Mouse (Mus musculus) cerebellum, postnatal 25 days (tissue): ENCODE measurements around the gene Chrna5.
"Not testable (repeated sequence)": the region's sequence is repeated elsewhere in the genome, so short reads cannot be mapped to it uniquely, and the experiment has no call there.

Experiments
- DNase-seq, 2 experiments: peaks; one replicate each; pipeline ENCODE4 v3.0.0; 2021; ENCODE audit warnings: mixed read lengths in 2 of 2

Chrna5 gene

DNA sequence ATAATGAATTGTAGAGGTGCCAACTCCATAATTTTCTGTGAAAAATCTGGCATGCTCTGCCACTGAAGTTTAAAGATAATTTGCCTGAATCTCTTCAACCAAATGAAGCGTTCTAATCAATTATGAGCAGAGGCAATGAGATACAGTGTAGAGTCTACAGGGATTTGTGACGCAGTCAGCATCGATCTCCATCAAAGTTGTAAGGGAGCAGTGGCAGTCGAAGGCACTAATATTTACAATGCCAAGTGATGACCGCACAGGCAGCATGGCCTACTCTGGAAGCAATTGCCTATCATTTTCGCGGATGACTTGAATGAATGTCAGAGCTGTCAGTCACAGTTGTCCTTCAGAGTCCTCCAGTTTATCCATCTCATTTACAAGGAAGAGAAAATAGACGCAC, at the start of gene Chrna5:
Gene Chrna5, plus strand, starts transcription at position 207 of the 400 bp plus-strand sequence.
- no peak for DNase-seq

DNA sequence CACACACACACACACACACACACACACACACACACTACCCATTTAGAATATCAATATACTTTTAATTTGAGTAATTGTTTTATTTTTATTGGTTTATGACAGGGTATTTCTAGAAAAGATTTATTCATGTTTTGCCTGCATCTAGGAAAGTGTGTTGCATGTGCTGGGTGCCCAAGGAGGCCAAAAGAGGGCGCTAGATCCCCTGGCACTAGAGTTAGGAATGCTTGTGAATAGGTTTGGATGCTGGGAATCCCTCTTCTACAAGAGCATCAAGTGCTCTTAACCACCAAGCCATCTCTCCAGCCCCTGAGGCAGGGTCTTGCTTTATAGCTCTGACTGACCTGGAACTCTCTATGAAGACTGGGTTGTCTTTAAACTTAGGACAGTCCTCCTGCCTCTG, 48.9 kb upstream of the Chrna5 start:
- no peak for DNase-seq

DNA sequence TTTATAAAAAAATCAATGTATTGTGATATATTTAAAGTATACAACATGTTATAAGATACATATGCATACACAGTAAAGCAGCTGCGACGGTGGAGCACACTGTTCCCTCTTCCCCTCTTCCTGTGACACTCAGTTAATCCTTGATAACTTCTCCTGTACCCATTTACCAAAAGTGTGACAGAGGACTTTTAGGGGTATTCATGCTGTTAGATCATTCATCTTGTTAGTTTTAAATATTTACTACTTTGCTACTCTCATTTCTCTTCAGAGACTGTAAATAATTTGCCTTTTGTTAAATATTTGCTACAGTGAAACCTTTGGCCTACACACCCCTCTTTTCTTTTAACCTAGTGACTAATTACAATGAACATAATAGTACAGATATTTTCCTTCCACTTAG, 48.3 kb upstream of the Chrna5 start:
- DNase-seq: no peak

DNA sequence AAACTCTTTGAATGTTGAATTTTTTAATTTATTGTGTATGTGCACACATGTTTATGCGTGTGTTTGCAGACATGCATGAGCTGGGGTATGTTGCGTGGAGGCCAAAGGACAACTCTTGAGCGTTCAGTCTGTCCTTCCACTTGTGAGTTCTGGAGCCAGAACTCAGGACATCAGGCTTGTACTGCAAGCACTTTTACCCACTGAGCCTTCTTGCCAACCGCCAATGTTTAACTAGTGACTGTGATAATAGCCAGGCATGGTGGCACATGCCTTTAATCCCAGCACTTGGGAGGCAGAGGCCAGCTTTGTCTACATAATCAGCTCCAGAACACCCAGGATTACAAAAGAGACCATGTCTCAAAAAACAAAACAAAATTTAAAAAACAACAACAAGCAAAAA, 38.6 kb upstream of the Chrna5 start:
- no peak for DNase-seq

DNA sequence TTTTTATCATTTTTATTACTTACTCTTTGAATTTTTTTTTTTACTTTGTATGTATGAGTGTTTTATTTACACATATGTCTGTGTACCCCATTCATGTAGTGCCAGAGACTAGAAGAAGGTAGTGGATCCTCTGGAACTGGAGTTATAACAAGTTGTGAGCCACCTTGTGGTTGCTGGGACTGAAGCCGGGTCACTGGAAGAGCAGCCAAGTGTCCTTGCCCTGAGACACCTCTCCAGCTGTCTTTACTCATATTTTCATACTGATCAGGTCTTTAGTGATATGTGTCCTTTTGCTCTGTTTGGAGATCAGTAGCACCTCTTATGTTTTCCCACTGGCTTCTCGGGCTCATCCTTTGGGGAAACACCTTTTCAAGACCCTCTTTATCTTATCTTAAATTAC, 36.2 kb upstream of the Chrna5 start:
- no peak for DNase-seq

DNA sequence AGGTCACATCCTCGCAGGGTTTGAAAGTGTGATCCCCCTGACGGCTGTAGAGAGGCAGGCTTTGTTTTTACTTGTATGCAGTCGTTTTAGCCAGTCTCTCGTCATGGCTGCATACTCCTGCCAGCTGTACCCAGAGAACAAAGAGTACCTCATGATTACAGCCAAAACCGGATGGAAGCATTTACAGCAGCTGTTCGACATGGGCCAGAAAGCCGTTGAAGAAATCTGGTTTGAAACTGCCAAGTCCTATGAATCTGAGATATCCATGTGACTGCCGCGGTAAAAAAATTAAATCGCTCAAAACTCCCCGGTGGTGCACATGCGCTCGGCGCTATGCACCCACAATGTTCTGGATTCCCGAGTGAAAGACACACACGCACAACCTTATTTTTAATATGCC, 34.4 kb upstream of the Chrna5 start:
- no peak for DNase-seq

DNA sequence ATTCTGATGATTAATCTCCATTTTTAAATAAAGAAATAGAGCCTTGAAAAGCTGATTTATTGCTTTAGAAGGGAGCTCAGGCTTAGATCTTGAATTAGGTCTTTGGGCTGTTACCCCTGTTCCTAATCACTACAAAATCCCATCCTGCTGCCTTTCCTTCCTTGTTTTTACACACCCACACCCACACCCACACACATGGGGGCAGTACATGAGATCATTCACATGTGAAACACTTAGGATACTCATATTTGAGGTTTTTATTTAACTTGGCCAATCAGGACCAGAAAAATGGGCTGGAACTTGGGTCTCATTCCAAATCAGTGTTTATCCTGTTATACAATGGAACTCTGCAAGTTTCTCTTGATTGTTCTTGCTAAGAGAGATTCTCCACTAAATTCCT, 31.2 kb upstream of the Chrna5 start:
- no peak for DNase-seq

DNA sequence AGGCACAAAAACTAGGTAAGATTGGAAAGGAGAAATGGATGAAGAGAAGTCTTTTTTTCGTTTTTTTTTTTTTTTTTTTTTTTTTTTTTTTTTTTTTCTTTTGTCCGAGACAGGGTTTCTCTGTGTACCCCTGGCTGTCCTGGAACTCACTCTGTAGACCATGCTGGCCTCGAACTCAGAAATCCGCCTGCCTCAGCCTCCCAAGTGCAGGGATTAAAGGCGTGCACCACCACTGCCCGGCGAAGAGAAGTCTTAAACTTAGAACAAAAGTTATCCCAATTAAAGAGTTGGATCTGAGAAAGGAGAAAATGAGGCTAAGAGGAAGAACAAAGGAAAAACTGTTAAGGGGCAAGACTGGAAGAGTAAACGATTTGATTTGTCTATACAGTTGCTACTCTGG, 30.5 kb upstream of the Chrna5 start:
- DNase-seq: not testable (repeated sequence)

DNA sequence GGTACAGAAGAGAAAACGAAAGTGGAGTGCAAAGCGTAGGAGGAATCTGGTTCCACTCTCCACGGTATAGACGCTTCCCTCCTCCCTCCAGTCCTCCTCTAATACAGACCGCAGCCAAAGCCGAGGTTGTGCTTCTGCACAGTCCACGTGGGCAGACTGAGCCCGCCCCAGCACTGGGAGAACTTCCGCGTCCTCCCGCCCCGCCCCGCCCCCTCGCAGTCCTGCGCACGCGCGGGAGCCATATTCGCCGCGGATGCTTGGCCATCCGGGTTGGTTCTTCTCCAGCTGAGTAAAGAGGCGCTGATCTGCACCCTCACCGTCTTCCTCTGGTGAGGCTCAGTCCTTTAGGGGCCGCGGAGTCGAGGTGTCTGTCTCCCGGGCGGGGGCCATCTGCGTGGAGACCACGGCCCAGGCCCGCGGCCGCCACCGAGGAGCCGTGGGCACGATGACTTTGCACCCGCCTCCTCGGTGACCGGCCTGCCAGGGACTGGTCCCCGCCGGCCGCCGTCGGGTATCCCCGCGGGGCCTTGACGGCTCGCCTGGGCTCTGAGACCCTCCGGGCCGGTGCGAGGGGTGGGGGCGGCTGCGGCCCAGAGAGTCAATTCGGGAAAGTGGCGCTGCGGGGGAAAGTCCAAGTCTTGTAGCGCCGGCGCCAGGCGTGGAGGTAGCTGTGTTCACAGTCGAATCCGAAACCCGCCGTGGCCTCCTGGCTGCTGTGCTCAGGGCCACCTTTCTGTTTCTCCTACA, 29.9 kb upstream of the Chrna5 start, which contains the start of the genes Psma4 and AY074887:
Gene Psma4, plus strand, starts transcription at position 216 of the 747 bp plus-strand sequence.
Gene AY074887, minus strand, starts transcription at position 424 of the 747 bp plus-strand sequence.
- peak; percentile 94 to 97 for DNase-seq

DNA sequence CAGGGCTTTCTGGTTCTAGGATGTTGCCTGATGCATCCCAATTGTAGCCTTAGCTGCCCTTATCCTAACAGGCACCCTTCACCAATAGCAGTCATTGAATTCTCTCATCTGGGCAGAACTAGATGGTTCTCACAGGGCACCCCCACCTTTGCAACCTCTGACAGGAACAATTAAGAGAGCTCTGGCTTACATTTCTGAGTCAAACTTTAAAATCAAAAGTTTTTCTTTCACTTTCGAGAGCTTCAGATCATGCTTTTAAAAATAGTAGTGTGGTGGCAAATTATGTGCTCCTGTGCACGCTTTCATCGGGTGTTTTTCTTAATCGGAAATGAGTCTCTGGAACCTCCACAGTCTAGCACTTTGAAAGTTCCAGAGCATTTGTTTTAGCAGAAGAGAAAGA, 19.6 kb upstream of the Chrna5 start:
- DNase-seq: no peak

DNA sequence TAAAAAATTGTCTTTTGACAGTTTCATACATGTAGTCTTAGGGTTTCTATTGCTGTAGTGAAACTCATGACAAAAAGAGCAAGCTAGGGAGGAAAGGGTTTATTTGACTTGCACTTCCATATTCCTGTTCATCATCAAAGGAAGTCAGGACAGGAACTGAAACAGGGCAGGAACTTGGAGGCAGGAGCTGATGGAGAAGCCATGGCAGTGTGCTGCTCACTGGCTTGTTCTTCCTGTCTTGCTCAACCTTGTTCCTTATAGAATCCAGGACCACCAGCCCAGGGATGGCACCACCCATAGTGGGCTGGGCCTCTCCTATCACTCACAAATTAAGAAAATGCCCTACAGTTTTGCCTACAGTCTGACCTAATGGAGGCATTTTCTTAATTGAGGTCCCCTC, 17.0 kb upstream of the Chrna5 start:
- DNase-seq: no peak

DNA sequence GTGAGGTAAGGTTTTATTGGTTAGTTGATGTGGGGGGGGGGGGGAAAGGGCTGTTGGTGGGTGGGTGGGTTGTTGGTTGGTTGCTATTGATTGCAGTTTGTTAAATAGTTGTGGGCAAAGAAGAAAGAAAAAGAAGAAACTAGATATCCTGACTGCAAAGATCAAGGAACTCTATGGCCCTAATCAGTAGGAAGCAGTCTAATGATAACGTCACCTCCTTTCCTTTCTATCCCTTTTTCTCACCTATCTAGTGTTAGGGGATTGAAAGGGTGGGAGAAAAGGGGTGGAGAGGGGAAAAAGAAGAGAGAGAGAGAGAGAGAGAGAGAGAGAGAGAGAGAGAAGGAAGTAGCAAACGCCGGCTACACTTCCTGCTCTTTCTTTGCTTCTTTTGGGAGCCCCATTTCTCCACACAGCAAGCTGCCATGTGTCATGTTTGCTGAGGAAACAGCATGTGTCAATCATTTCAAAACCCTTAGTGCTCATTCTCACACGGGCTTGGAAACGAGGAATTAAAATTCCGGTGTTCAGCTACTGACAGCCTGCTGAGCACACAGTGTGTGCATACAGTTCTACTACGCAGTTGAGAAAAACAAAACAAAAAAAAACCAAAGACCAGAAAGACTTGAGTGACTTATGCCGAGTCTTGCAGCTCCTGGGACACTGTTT, 10.6 kb upstream of the Chrna5 start:
- DNase-seq: no peak

DNA sequence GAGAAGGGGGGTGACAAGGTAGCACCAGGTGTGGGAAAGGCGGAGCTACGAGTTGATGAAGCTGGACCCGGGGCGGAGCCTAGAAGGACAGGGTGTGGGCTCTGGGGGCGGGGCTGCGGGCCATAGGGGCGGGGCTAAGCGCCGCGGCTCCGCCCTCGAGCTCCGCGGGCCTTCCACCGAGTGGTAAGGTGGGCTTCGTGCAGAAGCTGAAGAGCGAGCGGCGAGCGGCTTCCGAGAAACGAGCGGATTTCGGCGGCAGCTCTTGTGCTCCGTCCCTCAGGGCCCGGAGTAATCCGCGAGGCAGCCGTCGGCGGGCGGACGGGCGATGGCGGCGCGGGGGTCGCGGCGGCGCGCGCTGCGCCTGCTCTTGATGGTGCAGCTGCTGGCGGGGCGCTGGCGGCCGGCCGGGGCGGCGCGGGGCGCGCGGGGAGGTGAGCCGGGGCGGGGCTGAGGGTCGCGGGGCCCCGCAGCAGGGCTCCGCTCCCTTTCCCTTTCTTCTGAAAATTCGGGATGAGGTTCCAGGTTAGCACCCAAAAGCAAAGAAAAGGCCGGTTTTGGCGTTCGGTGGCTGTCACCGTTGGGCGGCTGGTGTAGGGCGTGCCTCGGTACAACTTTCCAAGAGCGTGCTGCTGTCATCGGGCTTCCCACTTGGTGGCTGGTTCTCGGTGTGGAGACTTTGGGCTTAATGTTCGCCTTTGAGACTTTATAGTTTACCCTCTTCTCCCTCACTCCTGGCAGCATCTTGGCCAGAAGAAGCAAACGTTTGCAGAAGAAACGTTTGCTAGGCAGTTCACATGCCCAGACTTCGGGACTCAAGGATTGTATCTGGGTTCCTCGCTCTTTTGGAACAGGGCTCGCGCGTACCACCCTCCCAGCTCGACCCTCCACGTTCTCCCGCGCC, 861 bp downstream of the Chrna5 start:
- peak; percentile 8 to 42 for DNase-seq

DNA sequence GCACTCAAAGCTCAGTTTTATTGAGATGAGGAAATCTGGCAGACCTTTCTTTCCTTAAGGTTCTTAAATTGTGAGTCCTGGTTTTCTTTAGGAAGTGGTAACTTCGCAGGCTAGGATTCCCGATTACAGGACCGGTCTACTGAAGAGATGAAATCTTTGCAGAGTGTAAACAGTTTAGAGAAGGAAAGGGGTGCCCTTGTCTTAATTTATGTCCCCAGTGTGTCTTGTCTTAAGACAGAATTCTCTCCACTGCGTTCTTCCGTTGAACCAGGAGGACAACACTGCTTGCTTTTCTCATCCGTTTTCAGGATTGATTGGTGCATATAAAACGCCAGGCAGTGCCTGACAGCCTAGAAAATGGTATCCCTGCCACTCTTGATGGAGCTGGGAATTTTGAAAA, 1.7 kb downstream of the Chrna5 start:
- no peak for DNase-seq

DNA sequence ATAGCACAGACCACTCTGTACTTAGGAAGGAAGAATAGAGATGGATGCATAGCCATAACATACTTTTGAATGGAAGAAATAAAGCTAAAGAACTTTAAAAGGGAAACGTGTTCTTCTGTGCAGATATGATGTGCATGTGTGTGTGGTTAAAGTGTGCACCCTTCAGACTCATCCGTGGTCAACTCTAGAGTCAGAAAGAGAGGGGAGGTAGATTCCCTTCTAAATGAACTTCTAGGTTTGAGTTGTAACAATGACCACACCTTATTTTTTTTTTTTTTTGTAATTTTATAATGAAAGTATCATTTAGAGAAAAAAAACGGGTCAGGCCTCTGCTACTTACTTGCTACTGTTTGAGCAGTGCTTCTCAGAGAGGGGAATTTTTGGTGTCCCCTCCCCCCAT, 9.7 kb downstream of the Chrna5 start:
- DNase-seq: no peak

DNA sequence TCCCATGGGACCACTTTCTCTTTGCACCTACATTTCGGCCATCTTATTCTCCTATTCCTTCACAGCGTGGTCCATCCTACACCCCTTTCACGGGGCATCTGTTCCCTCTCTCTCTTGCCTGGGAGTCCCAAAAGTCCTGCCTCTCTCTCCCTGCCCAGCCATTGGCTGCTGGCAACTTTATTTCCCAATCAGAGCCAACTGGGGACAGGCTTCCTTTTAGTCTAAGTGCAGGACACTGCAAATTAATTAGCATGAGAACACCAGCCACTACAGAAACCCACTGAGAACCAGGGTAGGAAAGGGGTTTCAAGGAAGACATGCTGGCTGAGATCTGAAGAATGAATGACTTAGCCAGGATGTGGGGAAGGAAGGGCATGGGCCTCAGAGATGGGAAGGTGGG, 13.7 kb downstream of the Chrna5 start:
- no peak for DNase-seq

DNA sequence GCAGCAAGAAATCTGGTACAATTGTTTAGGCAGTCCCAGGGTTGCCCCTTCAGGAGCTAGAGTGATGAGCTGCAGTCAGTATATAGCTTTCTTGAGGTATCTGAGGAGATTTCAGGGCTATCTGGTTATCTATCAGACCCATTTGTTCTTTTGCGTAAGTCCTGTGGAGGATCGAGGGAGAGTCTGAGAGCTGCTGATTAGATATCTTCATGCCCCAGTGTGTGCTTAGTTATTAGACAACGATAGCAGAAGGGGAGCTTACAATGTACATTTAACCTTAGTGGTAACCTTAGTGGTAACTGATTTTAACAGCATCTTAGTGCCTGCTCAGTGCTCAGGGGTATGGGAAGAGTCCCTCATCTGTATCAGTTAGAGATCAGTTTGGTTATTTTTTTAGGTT, 15.0 kb downstream of the Chrna5 start:
- DNase-seq: no peak

DNA sequence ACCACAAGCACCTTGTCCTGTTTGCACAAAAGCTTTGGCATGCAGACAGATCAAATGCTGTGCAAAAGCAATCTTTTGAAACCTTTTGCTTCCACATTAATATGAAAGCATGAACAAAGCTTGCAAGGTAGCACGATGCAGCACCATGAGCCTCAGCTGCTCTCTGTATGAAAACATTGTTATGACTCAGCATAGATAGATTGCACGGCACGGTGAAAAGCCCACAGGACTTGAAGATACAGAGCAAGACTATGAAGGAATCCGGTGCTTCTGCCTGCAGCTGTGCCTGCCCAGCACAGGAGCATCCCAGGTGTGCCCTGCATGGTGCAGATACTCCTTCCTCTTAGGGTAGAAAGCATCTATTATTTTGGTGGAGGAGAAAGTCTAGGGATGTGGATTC, 22.9 kb downstream of the Chrna5 start:
- DNase-seq: no peak

DNA sequence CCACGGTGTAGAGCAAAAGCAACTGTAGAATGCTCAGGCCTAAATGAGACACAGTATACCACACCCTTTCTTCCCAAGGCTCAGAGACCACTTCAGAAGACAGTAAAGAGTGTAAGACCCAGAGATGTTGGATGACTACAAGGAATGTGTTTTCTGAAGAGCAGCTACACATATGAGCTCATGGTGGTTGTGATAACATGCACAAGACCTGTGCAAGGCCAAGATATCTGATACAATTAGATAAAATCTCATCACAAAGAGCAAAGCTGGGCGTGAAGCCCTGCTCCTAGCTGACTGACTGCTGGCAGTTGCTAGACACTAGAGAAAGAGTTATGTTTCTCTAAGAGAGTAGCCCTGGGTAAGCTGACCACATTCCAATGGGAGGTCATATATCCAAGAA, 29.0 kb downstream of the Chrna5 start:
- DNase-seq: no peak

DNA sequence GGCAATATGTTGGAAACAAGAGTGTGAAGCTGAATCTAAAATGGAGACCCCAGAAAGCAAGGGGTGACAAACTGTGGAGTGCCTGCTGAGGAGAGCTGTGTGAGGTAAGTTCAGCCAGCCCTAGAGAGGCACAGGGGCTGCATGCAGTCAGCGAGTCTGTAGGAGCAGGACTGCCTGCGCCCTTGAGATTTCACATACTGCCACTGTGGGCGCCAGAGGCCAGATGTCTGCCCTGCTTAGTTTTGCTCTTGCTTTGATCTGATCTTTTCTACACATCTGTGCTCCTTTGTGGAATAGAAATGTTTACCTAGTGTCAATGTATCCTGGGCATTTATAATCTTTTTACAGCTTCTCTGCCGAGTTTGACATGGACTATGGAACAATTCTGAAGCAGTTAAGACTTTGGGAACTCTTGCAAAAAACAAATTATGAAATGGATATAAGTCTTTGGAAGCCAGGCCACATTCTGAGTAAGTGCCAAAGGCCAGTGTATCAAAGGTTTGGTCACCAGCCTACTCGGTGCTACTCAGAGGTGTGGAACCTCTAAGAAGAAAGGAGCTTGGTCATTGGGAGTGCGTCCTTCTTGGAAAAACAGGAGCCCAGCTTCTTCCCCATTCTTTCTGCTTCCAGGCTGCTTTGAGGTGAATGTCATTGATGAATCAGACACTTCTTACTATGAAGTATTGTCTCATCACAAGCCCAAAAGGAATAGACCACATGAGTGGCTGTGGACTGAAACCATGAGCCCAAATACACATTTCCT, 30.1 kb downstream of the Chrna5 start:
- no peak for DNase-seq

DNA sequence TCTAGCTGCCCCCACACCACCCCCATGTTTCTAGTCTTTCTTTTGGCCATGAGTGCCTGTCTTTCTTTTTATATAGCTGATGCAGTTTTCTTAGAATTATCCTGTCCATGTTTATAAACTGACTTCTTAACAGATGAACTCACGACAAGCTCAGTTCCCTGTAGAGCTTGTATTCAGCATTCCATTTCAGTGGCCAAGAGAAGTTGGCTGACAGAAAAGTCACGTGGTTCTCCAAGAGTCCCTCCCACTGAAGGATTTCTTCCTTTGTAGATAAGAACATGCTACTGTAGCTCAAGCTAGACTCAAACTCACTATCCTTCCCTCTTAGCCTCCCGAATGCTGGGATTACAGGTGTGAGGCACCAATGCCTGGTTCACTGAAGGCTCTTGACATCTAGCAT, 36.2 kb downstream of the Chrna5 start:
- DNase-seq: no peak

DNA sequence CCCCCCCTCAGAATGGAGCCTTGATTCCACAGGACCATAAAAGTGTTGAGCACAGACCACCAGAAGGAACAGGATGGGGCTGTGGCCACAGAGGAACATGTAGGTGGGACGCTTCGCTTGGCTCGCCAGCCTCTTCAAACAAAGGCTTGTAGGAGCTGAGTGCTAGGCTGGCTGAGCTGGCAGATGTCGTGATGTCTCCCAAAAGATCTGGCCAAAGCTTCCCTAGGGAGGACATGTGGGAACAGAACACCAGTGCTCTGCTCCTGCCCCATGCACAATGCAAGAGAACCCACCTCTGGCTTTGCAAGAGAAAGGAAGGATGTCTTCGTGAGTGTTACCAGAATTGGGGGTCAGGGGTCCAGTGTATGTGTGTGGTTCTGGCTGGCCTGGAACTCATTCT, 42.6 kb downstream of the Chrna5 start:
- DNase-seq: no peak
